Mouse (Mus musculus) brain, embryonic 18.5 days (tissue): Measurements from ENCODE around the gene Mthfd1.

Experiments used
- DNase-seq: peaks from one replicate; pipeline ENCODE4 v3.0.0-alpha.2; 2012; ENCODE audit warnings: low read depth, low spot score

Mthfd1 gene

DNA sequence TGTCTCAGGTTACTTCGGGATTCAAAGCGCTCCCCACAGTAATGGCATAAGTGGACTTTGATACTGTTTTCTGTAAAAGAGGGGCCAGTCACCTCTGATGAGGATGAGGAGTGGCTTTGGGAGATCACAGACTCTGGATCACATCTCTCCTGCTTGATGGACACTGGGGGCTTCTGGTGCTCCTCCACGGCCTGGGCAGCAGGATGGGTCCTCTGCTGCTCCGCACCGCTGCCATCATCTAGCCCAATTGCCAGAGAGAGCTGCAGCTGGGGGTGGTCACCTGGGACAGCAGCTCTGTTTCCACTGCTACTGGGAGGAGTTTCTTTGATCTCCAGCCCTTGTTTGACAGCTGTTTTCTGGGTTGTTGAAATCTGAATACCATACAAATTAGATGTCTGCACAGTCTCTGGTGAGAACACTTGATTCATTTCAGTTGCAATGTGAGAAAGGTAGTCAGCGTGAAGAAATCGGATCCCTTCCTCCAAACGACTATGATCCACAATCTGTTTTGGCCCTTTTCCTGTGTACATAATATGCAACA is 94.7 kb downstream of the Mthfd1 start:
- DNase-seq = no peak

DNA sequence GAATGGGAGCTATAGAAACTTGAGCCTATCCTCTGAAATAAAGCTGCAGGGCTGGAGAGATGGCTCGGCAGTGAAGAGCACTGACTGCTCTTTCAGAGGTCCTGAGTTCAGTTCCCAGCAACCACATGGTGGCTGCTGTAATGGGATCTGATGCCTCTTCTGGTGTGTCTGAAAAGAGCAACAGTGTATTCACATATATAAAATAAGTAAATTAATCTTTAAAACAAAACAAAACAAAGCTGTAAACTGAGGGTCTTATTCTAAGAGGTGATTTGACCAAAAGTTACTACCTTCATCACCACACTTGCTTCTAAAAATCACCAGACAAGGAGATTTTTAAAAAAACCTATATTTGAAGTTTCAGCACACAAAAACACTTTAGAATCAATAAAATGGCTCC is 105.8 kb downstream of the Mthfd1 start:
- no peak for DNase-seq

DNA sequence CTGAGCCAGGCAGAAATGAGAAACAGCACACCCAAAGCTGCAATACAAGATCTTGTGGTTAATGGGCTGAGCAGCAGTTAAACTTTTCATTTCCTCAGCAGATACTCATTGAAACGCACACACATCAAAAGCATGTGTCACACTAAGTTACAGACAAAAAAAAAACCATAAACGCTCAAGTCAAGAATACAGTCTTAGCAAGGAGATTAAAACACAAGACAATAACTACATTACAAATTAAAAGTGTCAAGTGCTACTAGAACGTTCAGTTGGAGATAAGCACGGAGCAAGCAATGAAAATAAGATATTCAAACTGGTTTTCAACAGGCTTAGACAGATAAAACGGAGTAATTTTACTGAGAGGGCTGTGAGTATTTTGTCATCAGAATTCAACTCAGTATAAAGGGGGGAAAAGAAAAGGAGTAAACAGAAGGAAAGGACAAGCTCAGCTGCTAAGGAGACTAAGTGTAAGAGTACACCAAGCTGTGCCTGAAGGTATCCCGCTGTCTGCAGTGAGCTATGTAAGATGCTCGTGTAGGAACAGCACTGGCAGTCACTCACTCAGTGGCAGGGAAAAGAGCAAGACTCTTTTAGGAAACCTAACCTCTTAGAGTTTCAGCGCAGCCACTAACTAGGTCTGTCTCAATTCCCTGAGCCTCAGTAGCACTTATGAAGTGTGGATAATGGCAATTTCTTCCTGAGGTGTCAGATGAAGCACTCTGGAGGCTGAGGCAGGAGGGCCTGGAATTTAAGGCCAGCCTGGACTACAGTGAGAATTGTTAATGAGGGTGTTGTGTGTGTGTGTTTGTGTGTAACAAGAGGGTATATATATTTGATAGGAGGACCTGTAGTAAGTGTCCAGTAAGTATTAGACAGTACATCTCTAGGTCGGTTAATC is 106.6 kb downstream of the Mthfd1 start:
- DNase-seq = no peak

DNA sequence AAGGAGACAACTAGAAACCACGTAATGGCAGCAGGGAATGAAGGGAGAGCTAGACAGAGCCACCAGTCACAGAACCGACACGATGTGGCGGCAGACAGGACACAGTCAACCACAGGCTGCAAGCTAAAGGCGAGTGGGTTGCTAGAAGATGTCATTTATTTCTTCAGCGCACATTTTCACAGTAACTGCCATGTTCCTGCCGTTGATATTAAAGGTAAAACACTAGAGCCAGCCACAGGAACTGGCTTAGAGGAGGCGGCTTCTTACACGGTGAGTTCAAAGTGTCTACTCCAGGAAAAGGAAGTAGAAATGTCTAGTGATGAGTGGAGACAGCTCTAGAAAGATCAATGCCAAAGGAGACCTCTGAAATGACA is 107.2 kb downstream of the Mthfd1 start:
- DNase-seq = no peak

DNA sequence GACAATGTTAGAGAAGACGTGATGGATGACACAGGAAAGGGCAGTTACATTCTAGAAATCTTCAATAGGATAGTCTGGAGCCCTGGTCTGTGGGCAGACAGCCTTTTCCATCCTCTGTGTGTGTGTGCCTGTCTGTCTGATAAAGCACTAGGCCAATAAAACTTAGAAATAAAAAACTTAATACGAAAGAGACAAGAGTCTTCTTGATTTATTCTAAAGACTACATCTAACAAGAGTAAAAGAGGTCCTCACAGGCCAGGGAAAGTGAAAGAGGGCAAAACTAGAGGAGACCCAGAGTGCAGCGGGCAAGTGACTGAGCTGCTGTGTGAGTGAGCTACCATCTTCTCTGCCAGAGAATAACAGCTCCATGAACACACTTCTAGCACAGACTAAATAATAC is 111.2 kb downstream of the Mthfd1 start:
- no peak for DNase-seq

DNA sequence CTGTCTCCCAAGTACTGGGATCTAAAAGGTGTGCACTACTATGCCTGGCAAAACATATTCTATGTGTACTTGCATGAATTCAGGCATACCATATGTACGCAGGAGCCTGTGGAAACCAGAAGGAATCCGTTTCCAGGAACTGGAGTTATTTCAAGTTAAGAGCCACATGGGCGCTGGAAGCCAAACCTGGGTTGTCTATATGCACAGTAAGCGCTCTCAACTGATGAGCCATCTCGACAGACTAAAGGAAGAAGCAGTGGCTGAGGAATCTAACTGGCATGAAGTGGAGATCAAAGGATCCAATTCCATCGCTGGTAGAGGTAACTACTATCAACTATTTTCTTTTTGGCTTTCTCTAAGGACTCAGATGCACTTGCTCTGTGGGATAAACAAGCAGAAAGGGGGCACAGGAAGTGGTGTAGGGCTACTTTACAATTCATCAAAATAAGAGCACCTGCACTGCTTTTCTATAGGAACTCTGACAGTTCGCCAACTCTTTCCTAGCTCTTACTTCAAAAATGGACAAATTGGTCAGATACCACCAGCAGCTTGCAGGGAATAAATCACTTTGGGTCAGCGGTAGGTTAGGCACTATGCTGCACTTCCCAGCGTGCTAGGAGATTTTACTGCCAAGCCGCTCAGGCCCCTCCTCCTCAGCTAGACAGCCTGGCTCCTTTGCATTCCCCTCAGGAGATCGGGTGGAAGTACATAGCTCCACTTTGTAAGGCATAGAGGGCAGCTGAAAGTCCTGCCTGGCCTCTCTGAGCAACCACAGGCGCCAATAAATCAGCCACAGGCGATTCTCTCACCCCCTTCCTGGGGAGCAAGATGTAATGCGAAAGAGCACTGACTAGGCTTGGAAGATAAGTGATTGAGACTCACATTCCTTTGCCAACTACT is 112.2 kb downstream of the Mthfd1 start:
- no peak for DNase-seq

DNA sequence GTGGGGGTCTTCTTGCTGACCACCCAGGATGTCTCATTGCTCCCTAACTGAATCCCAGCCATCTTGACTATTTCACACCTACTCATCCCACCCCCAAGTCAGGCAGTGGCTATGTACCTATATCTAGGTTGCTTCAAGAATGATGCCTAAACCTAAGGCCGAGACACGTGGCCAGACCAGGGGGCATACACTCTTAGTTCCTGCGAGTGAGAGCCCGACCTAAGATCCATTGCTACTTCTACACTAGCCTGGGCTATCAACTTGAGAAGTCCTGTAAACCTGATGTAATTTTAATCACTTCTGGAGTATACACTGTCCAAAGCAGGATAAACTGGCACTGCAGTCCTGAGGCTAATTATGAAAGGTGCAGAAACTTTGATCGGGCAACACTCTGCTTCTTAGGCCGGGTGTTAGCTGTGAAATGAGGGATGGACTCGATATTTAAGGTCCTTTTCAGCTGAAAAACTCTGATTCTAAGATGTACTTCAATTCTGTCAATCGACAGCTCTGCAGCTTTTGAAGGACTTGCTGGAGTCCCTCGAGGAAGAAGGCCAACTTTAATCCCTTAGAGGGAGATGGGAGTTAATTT is 113.2 kb downstream of the Mthfd1 start:
- no peak for DNase-seq

DNA sequence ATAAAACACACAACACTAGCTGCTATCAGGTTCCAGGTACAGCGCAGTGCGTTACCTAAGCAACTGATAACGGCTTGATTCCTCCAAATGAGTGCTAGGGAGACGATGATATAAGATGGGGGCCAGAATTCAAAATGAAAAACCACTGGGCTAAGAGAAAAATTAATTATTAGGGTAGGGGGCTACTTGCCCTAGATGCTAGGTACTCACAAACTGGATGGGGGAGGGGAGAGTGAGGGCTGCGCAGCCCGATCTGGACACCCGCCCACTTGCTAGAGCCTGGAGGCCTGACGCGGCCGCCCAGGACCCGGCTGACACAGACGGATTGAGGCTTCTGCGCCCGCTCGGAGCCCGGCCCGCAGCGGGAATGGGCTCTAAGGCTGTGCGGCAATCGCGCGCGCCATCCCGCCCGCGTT is 113.7 kb downstream of the Mthfd1 start:
- DNase-seq = no peak
